7 mouse cellular contexts compared by ENCODE assay signal in the genomic region with DNA sequence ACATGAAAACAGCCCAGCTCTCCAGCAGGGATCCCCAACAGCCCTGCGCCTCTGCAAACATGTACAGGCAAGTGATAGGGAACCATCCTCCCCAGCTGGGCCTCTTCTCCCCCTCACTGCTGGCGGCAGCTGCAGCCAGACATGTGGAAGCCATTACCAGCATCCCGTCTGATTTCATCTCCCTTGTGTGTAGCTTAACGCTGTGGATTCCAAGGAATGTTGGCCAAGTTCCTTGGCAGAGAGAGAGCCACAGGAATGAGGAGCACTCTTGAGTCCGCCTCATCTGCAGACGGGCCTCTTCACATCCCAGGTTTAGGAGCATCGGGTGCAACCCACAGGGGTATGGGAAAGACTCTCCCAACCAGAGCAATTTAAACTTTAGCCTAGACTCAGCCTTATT.
DNase-seq lines count a peak whose midpoint lies in the region; ATAC-seq and TF ChIP-seq lines count a peak whose summit lies in the region.

No protein-coding gene starts in this region.

- H3K9me3 ChIP-seq in intestine, postnatal 0 days (ENCODE audit: control insufficient read depth), result no peaks in the 10 kb centered on the region

- no peaks in the 10 kb centered on the region for H3K4me1 ChIP-seq in intestine, postnatal 0 days (replicated peaks; ENCODE audit: control insufficient read depth, insufficient read depth, low read length)
- H3K4me1 ChIP-seq in lung, adult 2 months (ENCODE audit: control insufficient read depth, insufficient read depth, low read length), result peaks cover 3% of the 10 kb centered on the region; the same call in 1 of the 2 replicates

- H3K27me3 ChIP-seq in intestine, postnatal 0 days (replicated peaks; ENCODE audit: control insufficient read depth, insufficient read depth, low read length), result no peaks in the 10 kb centered on the region

- no peak overlapping the region for H3K4me2 ChIP-seq in intestine, postnatal 0 days (replicated peaks; ENCODE audit: low read depth)

- H3K27ac ChIP-seq in intestine, postnatal 0 days (ENCODE audit: low read depth, low read length), result no peak overlapping the region; the same call in 1 of the 2 replicates

- ATAC-seq in intestine, postnatal 0 days, result no peak

- peak; percentile 100 for DNase-seq in NIH3T3 (ENCODE audit: low read depth)
- peak; percentile 83 for DNase-seq in embryo, embryonic 10 days (ENCODE audit: low spot score)
- DNase-seq in gastrocnemius, postnatal 4 days (ENCODE audit: low spot score in 2 of 2), result peak; percentile 60 to 85
- DNase-seq in lung, adult 2 months, result peak; percentile 37
- DNase-seq in urinary bladder, postnatal 36 days (ENCODE audit: low spot score in 2 of 2), result peak; percentile 52 to 80
- DNase-seq in layer of hippocampus, postnatal 10 days (ENCODE audit: low spot score in 2 of 2), result no peak

- no peak overlapping the region for H3K4me3 ChIP-seq in intestine, postnatal 0 days (ENCODE audit: low read depth, low read length)
- no peak overlapping the region for H3K4me3 ChIP-seq in lung, adult 2 months (replicated peaks; ENCODE audit: extremely low read depth, low read depth, low read length)

- TF ChIP-seq CTCF in intestine, postnatal 0 days (IDR thresholded peaks at IDR 0.05; ENCODE audit: low read depth), result peak; percentile 18; the same call in 1 of the 2 replicates
- no peak for TF ChIP-seq CTCF in lung, adult 2 months (IDR thresholded peaks at IDR 0.05; ENCODE audit: insufficient read depth, low read length)

- TF ChIP-seq POLR2A in lung, adult 2 months (IDR thresholded peaks at IDR 0.05; ENCODE audit: borderline replicate concordance, extremely low read depth, low read depth, low read length), result no peak

- WGBS in intestine, postnatal 0 days, result 39% methylated on average over 7 of the region's 7 CpGs
- WGBS in lung, adult 2 months, result 24% methylated on average over 7 of the region's 7 CpGs

- H3K9ac ChIP-seq in intestine, postnatal 0 days (ENCODE audit: low read depth, low read length), result no peak overlapping the region

- no peaks in the 10 kb centered on the region for H3K36me3 ChIP-seq in intestine, postnatal 0 days (ENCODE audit: control insufficient read depth, insufficient read depth)

Comparison
In these comparisons a context has a peak if more than half of its experiments do, and no peak if none do; other contexts are left out.
1. DNase-seq: peak in NIH3T3 (single experiment), embryo, embryonic 10 days (single experiment), gastrocnemius, postnatal 4 days (2 of 2), lung, adult 2 months (single experiment) and urinary bladder, postnatal 36 days (2 of 2); none in layer of hippocampus, postnatal 10 days (0 of 2).